Mouse (Mus musculus) WW6 (cell line): Measurements from ENCODE around the gene App.

Experiments
- DNase-seq: peaks from one replicate; pipeline ENCODE4 v3.0.0-alpha.2; 2013; ENCODE audit warnings: low read depth, low spot score

App gene

DNA sequence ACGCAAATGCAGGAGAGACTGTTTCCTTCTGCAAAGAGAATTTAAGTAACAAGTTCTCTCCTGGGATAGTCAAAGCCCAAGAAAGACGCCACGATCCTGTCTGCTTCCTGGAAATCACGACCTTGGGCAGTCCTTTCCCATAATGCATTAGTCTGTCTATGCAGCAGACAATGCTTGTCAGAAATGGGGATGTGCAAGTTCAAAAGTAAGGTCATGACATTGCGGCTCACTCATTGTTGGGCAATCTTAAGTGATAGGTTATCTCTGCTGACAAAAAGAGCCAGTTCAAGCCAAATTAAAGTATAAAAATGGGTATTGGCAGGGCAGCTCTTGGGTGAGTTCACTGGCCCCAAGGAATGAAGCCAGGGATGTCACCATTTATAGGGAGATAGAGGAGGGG, 51.6 kb downstream of the App start:
- no peak for DNase-seq

DNA sequence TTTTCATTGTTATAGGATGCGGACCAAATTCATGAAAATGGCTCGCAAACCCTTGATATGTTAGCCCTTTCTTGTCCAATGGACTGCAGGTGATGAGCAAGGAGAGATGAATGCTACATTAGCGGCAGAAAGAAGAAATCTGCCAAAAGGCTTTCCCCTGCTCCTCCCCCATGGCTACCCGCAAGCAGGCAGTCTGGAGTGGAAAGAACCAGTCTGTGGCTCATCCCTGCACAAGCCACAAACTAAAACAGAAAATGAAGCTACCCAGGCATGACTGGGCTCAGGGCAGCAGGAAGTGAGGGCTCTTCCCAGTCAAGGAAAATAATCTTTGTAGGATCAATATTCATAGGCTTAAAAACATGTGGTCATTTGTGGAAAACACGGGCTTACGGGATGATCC, 54.6 kb downstream of the App start:
- DNase-seq: no peak

DNA sequence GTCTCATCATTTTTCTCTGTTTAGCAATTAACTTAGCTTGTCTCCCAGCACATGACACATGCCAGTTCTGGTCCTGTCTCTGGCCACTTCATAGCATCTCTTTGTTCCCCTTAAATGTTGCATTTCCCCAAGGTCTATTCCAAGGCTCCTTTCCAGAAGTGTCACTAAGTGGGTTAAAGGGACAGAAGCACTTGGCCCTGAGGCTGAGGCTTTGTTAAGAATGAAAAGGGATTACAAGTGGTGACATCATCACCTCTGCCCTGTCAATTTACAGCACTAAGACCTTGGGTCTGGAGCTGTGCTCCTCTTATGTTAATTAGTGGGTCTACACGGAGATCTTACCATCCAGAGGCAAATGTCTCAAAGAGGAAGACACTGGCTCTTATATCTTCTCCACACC, 56.0 kb downstream of the App start:
- DNase-seq: no peak

DNA sequence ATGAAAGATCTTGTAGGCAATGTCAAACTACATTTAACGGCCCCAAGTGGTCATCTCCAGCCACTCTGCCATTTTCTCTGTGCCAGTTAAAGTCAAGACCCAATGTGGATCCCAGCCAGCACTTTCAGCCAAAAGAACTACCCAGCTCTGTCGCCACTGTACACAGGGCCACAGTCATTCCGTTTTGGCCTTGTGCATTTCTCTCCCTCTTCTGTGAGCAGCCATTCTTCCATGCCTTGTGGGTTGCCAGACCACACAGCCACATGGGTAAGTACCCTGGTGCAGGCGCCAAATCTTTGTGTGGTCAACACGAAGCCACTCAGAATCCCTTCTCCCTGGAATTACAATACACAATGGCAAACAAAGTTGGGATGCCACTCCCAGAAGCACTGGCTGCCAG, 57.7 kb downstream of the App start:
- DNase-seq: no peak

DNA sequence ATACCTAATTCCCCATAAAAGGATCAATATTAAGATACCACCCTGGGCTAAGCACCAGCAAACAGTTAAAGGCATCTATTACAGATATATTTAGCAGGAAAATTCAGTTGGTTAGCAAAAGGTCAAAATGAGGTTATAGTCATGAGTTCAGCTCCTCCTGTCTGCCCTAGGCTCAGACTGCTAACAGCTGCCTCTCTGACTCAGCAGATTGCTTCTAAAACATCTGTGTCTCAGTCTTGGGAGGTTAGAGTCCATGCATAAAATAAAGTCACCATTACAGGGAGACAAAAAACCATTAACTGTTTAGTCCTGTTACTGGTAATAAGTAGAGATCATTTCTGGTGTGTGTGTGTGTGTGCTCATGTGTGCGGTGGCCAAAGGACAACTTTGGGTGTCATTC, 58.8 kb downstream of the App start:
- DNase-seq: no peak

DNA sequence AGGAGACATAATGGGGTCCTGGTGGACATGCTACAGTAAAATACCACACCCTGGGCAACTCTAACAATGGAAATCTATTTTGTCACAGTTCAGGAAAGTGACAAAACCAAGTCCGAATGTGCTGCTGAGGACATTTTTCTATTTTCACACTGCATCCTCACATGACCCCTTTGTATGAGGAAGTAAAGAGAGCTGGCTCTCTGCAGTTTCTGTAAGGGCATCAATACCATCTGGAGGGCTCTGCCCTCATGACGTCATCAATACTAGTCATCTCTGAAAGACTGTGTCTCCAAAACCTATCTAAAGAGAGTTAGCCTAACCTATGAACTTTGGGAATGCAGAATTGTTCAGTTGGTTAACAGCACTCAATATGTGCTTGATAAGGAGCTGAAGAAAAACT, 59.6 kb downstream of the App start:
- DNase-seq: no peak

DNA sequence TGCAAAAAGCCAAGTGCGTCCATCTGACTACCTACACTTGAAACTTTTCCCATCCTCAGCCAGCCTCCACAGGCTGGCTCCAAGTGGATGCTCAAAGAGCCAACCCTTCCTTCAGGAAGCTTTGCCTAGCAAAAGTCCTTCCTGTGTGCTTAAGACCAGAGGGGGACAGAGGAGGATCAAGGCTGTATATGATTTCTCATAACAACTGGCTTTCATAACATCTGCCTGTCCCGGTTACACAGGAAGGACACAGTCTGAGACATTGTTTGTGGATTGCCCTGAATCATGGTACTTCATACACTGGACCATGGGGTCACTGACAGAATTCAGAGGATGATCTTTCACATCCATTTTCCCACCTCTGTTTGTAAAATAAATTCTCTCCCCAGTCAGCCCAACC, 61.3 kb downstream of the App start:
- no peak for DNase-seq

DNA sequence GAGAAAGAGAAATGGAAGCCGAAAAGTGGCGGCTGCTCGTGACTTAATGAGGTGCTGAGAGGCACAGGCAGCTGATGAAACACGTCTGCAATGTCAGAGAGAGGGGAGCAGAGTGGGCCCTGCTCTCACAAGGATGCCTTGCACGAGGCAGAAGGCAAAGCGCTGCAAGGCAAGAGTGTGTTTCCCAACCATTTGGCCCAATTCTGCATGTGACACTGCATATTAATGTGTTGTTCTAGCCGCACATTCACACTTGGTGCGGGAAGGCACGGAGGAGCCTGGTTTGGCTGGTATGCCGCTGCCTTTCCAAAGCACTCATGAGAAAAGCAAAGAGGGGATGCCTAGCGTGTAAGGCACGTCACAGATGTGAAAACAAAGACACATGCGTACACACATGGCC, 63.1 kb downstream of the App start:
- DNase-seq: no peak

DNA sequence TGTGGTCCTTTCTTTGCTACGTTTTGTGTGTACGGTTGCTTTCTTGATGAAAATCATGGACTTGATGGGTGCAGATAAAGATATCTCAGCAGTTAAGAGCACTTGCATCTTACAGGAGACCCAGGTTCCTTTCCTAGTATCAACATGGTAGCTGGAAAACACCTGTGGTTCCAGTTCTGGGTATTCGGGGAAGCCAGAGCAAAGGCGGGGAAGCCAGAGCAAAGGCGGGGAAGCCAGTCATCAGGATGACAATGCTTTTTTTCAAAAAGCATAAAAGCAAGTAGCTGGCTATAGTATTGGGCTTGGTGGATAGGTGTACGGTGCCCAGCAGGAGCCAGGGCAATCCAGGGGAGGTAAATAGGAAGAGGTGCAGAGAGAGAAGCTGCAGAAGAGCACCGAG, 65.1 kb downstream of the App start:
- DNase-seq: no peak

DNA sequence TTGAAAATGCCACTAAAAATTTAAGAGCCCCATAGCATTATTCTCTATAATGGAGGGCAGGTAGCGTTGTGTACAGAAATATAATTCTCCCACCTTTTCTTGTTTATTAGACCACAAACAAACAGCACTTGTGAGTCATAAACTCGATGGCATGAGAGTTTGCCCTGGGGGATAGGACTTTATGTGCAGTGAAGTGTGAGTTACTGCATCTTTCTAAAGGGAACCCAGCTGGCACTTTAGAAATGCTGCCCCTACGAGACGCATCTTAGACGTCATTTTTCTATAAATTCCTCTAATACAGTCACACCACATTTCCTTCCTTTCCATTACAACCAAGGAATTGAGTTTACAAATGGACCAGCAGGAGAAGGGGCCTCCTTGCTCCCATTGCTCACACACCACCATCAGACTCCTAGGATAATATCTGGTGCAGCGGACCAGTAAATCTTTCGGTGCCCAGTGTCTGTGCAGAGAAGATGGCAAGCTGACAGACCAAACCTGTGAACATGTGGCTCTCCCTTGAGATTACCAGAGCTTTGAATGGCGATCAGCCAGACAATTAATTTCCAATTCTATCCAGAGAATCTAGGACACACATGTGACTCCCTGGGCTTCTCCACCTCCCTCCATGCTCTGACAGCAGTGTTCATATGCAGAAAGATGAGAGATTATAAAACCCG, 66.8 kb downstream of the App start:
- no peak for DNase-seq

DNA sequence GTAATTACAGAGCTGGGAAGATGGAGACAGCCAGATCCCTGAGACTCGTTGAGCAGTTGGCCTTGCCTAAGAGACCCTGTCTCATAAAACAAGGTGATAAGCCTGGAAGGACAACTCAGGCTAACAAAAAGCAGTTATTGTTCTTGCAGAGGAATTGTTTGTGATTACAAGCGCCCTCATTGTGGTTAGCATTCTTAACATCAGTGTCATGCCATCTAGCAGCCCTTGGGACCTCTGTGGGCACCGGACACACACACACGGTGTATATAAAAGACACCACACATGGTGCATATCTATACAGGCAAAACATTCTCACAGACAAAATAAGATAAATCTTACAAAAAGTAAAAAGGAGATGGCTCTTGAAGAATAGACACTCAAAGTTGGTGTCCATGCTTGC, 68.0 kb downstream of the App start:
- DNase-seq: no peak

DNA sequence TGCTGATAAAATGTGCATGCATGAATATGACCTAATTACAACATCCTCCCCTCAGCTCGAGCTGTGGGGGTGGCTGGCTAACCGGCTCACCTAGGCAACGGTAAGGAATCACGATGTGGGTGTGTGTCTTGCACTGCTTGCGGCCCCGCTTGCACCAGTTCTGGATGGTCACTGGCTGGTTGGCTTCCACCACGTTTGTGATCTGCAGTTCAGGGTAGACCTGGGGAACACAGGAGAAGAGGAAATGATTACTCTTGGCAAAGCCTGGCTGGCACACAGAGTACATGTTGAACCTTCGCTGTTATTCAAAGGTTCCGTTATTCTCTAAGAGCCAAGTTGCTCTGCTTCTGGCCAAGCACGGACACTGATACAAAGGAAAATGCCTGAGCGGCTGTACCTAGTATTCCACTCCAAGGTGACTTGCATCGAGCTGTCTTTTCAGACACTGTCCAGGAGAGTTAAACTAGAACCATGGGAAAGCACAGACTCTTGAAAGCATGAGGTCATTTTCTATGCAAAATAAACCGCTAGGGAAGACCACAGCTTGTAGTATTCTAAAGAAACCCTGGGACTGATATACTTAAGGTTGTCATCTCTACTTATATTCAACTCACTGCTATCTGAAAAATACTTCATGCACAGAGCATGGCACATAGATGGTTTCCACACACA, 70.3 kb downstream of the App start:
- no peak for DNase-seq

DNA sequence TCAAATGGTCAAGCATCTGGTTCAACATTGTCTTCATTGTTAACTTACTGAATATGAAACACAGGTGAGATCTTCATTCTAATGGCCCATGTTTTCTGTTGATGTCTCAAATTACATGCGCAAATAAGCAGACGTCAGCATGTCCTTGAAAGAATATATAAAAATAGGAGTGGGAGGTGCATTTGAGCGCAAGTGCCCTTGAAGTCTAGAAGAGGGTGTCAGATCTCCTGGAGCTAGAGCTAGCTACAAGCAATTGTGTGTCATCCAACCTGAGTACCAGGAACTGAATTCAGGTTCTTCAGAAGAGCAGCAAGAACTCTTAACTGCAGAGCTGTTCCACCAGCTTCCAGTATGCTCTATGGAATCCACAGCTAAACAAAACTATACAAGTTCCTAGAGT, 72.0 kb downstream of the App start:
- no peak for DNase-seq

DNA sequence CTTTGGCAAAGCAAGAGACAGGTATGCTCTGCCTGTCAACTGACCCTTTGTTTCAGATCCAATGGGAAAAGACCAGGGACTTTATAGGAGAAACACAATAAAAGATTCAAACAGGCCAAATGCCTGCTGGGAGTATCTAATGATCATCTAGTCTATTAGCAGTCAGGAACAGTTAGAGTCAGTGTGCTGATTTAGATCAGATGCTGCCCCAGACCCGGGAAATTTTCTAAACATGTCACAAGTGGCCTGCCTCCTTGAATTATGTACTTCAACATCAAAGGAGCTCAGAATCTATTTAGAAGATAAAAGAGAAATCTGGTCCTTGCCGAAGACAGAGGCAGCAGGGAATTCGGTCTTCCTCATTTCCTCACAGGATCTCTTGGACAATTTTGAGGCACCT, 72.8 kb downstream of the App start:
- DNase-seq: no peak

DNA sequence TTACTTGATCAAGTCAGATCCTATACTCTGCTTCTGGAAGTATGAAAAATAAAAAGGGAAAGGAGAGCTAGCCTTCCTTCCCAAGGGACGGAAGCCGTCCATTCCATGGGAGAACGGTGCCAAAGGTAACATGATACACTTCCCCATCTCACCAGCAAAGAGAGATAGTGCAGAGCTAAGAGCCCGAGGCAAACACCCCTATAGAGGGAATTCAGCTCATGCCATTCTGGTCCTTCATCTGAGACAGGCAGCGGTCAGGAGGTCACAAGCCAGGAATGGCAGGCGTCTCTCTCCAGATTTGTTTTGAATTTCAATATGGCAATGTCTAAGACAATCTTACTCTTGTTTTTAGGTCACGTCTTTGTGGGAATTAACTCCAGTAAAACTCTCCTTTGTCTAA, 74.1 kb downstream of the App start:
- DNase-seq: no peak

DNA sequence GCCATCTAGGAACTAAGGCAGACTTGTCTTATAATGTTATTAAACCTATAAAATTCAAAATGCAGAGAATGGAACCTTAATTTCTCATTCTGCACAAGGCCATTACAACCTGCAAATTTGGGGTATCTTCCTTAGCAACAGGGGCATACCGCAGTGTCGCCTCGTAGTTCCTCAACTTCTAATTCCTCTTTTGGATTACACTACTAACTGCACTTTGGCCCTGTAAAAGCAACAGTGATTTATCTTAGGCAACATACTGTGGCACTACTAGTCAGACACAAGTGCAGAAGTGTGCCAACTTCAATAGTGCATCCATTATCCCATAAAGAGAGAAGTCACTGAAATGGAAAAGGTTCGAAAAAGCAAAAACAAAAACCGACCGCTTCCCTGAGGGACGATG, 74.5 kb downstream of the App start:
- no peak for DNase-seq

DNA sequence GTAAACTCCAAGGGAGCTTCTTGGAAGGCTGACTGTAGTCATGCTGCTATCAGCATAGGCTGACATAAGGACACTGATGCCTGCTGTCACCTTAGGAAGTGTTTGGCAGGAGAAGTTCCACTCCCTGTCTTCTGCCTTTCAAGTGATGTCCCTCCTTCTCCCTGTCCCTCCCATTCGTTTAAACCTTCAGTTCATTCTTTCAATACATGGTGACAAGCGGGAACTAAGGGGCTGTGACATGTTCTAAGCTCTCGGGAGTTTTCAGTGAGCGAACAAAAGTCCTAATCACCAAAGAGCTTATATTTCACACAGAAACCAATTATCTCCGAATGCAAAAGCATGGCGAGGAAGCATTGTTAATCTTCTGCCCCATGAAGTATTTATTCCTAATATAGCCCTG, 77.2 kb downstream of the App start:
- no peak for DNase-seq

DNA sequence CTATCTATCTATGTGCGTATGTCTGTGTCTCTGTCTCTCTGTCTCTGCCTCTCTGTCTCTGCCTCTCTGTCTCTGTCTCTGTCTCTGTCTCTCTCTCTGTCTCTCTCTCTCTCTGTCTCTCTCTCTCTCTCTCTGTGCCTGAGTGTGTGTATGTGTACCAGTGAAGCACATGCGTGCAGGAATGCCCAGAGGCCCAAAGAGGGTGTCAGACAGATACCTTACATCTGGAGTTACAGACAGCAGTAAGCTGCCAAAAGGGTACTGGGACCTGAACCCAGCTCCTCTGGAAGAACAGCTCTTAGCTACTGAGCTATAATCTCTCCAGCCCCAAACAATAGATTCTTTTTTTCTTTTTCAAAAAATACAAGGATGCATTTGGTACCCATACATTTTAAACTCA, 77.6 kb downstream of the App start:
- DNase-seq: no peak

DNA sequence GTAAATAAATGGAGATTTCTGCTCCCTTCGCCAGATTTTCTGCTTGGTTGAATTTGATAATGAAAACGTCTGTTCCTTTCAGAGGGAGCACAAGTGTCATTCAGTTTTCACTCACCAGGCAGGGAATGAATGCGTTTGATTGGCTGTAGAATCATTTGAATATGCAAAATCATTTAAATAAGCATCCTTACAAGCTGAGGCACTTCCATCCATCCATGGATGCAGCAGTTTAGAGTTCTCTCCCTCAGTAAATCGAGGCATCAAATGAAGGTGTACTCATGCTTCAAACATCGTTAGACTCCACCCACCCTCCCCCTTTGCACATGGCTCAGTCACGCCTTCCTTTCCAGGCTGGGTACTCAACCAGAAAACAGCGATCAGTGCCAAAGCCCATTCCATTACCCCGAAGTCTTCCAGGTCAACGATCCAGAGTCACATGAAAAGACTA, 80.9 kb downstream of the App start:
- no peak for DNase-seq

DNA sequence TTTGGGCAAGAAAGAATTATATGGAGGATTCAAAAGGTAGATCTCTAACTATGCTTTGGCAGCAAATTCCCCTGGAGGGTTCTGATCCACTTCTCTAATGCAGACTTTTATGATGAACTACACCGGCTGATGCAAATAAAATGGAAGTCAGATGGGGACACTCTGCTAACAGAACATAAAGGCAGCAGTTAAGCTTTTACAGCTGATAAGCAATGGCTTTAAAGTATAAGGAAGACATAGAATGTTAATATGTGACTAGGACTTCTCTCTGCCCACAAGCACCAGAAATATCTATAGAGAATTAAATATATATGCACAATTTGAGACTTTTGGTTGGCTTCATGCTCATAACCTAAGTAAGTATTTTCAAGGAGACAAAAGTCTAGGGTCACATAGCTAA, 81.4 kb downstream of the App start:
- DNase-seq: no peak

DNA sequence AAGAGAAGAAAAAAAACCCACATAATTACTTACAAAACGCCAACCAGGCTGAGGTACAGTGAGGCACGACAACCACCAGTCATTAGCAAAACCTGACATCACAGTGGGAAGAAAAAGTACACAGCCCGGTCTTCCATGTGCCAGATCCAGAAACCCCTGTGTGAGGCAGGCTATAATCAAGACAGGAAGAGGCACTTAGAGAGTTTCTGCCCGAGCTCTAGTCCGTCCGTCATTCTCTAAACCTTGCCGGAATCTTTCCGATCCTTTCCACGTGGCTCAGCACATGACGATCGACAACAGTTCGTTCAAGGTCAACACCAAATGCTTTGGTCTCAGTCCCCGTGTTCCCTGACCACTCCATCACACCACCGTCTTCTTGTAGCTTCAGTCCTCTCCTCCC, 82.6 kb downstream of the App start:
- DNase-seq: no peak

DNA sequence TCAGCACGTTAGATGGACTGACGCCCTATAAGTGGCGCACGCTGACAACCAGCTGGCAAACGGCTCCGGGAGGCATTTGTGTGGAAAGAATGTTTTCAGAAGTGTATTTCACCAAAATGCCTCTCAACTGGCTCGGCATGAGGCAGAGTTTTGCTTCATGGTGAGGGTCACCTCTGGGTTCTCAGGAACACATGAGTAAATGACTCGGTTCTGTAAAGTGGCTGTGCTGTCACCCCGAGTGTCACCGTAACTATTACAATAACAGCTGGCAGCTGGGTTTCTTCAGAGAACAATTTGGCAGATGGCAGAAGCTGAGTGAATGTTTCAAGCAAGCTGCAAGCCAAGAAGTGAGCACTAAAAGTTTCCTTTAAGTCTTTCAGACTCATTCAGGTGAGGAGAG, 85.4 kb downstream of the App start:
- no peak for DNase-seq

DNA sequence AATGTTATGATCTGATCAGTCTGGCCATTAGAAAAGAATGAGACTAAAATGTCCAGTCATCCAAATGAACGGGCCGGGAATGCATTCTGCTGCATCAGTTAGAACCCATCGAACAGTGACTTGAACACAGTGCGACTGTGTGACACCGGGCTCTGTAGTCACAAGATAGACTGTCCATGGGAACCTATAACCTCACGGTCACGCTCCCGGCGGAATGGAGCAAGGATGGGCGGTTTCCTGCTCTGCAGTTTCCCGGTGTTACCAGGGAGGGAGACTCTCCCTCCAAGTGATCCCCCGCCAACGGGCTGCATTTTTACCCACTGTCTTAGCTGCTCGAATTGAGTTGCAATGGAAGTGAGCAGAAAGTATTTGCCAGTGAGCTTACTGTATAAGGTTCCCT, 87.3 kb downstream of the App start:
- no peak for DNase-seq

DNA sequence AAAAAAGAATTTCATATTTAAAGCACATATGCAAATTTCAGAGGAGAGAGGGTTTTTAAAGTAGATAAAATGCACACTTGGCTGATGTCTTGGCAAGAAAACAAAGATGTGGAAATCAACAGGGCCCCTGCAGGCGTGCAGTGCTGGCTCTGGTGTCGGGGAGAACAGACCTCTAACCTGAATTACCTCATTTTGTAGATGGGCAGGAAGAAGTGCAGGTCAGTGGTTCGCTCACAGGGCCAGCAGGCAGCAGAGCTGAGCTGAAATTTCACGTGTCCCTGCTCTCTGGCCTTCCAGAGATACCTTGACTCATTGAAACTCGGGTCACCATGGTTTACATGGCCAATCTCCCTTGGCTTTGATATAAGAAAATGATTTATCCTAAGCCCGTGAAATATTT, 87.7 kb downstream of the App start:
- DNase-seq: no peak
